Mouse (Mus musculus) intestine, embryonic 15.5 days (tissue): ENCODE data around the gene Ubxn6. TPM values are rescaled to one million over a fixed set of nuclear protein-coding genes. Genes with fewer than 3 reads are reported as not detected.
"Not testable (repeated sequence)": the region's sequence is repeated elsewhere in the genome, so short reads cannot be mapped to it uniquely, and the experiment has no call there.

Source experiments
- ATAC-seq: fragments of 200-750 bp; cut with Nextera tagmentation; 2 replicates; pipeline ENCODE4 v1.8.0; 2017; ENCODE audit warnings: moderate TSS enrichment, moderate library complexity
- H3K27ac ChIP-seq: fragments of 300-500 bp; sonication (generic); 2 replicates; pipeline ENCODE4 v1.5.1; 2015; ENCODE audit warnings: mild to moderate bottlenecking, inconsistent platforms
- H3K27me3 ChIP-seq: fragments of 300-500 bp; sonication (generic); replicated peaks from 2 replicates; pipeline ENCODE4 v1.6.1; 2015; ENCODE audit warnings: inconsistent platforms
- H3K36me3 ChIP-seq: fragments of 300-500 bp; sonication (generic); 2 replicates; pipeline ENCODE4 v1.6.1; 2015; ENCODE audit warnings: inconsistent platforms
- H3K4me1 ChIP-seq: fragments of 300-500 bp; sonication (generic); replicated peaks from 2 replicates; pipeline ENCODE4 v1.6.1; 2015; ENCODE audit warnings: inconsistent platforms
- H3K4me2 ChIP-seq: fragments of 300-500 bp; sonication (generic); replicated peaks from 2 replicates; pipeline ENCODE4 v1.6.1; 2015; ENCODE audit warnings: mild to moderate bottlenecking, inconsistent platforms
- H3K4me3 ChIP-seq: fragments of 300-500 bp; sonication (generic); replicated peaks from 2 replicates; pipeline ENCODE4 v1.5.1; 2015; ENCODE audit warnings: inconsistent platforms
- H3K9ac ChIP-seq: fragments of 300-500 bp; sonication (generic); 2 replicates; pipeline ENCODE4 v1.6.1; 2015; ENCODE audit warnings: inconsistent platforms
- H3K9me3 ChIP-seq: fragments of 300-500 bp; sonication (generic); 2 replicates; pipeline ENCODE4 v1.6.1; 2016; ENCODE audit warnings: inconsistent platforms
- WGBS: fragments of 180-500 bp; shearing (Covaris S2); methylation state at CpG from one replicate; pipeline ENCODE4 v1.1.7; 2015; 5-methylcytosine and 5-hydroxymethylcytosine counted together
- polyA plus RNA-seq: library from polyadenylated mRNA; unstranded; fragments of >200 nt; fragmentation: Nextera tagmentation; extraction: Ambion mirVana; gene quantifications from 2 replicates; pipeline ENCODE4 v1.2.1, GENCODE M21; 2015

Ubxn6 gene
- polyA plus RNA-seq, 1 experiment from 2014 or later, result 35.1 TPM

GRCm38 (mm10) chr17:56069066-56069465, 5.8 kb downstream of the Ubxn6 start:
- WGBS, result 95% methylated on average over 14 of the region's 14 CpGs
- Histone ChIP-seq H3K4me1 (peaks cover 4% of the 10 kb centered on the region), H3K4me3 (no peak overlapping the region), H3K4me2 (no peak overlapping the region), H3K27me3 (no peaks in the 10 kb centered on the region), H3K27ac (no peak overlapping the region), H3K9ac (no peak overlapping the region), H3K9me3 (no peaks in the 10 kb centered on the region), H3K36me3 (peaks cover 72% of the 10 kb centered on the region)
- no peak for ATAC-seq

DNA sequence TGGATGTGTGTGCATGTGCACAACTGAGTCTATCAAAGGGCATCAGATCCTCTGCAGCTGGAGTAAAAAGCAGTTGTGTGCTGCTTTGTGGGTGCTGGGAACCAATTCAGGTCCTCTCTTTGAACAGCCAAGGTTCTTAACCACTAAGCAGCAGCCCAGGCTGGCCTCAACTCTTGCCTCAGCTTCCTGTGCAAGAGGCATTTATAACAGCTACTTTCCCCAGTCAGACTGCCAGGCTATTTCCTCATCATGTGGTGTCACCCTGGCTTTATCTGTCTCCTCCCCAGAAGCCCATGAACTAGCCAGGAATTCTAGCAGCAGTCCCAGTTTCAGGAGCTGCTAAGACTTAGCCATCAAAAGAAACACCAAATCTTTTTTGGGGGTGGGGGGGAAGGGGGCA, 8.4 kb downstream of the Ubxn6 start:
- peaks cover 84% of the 10 kb centered on the region for H3K36me3 ChIP-seq
- H3K4me3 ChIP-seq, result no peak overlapping the region
- H3K27ac ChIP-seq, result no peak overlapping the region
- no peaks in the 10 kb centered on the region for H3K27me3 ChIP-seq
- ATAC-seq, result no peak
- H3K9me3 ChIP-seq, result no peaks in the 10 kb centered on the region
- H3K4me2 ChIP-seq, result no peak overlapping the region
- no peaks in the 10 kb centered on the region for H3K4me1 ChIP-seq
- H3K9ac ChIP-seq, result no peak overlapping the region

DNA sequence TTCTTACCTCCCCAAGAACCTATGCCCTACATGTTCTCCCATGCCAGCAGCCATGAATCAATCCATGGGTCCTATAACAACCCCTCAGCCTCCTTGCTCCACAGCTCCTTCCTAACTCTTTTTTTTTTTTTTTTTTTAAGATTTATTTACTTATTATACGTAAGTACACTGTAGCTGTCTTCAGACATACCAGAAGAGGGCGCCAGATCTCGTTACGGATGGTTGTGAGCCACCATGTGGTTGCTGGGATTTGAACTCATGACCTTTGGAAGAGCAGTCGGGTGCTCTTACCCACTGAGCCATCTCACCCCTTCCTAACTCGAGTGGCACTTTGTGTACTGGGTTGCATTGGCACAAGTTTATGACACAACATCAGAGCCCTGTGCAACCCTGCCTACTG, 9.1 kb downstream of the Ubxn6 start:
- H3K36me3 ChIP-seq, result peaks cover 83% of the 10 kb centered on the region
- not testable (repeated sequence) for H3K4me1 ChIP-seq, H3K27ac ChIP-seq, H3K4me2 ChIP-seq, H3K27me3 ChIP-seq, H3K4me3 ChIP-seq, ATAC-seq, H3K9ac ChIP-seq, H3K9me3 ChIP-seq
- WGBS, result 77% methylated on average over 6 of the region's 6 CpGs

- 93% methylated on average over 7 of the region's 7 CpGs for WGBS
- no peaks in the 10 kb centered on the region for H3K4me1 ChIP-seq
- no peak overlapping the region for H3K9ac ChIP-seq
- H3K27ac ChIP-seq, result no peak overlapping the region
- no peak for ATAC-seq
- H3K4me3 ChIP-seq, result no peak overlapping the region
- H3K27me3 ChIP-seq, result no peaks in the 10 kb centered on the region
- peaks cover 81% of the 10 kb centered on the region for H3K36me3 ChIP-seq
- no peak overlapping the region for H3K4me2 ChIP-seq
- no peaks in the 10 kb centered on the region for H3K9me3 ChIP-seq
These were observed 12.7 kb downstream of the Ubxn6 start for GRCm38 (mm10) chr17:56062081-56062480.

- no peak overlapping the region for H3K27ac ChIP-seq
- no peak overlapping the region for H3K9ac ChIP-seq
- H3K27me3 ChIP-seq, result no peaks in the 10 kb centered on the region
- H3K4me3 ChIP-seq, result no peak overlapping the region
- H3K4me2 ChIP-seq, result no peak overlapping the region
- WGBS, result 91% methylated on average over 11 of the region's 11 CpGs
- H3K4me1 ChIP-seq, result no peaks in the 10 kb centered on the region
- ATAC-seq, result no peak
- peaks cover 58% of the 10 kb centered on the region for H3K36me3 ChIP-seq
- H3K9me3 ChIP-seq, result no peaks in the 10 kb centered on the region
These were observed 17.3 kb downstream of the Ubxn6 start for GRCm38 (mm10) chr17:56057381-56058120.

DNA sequence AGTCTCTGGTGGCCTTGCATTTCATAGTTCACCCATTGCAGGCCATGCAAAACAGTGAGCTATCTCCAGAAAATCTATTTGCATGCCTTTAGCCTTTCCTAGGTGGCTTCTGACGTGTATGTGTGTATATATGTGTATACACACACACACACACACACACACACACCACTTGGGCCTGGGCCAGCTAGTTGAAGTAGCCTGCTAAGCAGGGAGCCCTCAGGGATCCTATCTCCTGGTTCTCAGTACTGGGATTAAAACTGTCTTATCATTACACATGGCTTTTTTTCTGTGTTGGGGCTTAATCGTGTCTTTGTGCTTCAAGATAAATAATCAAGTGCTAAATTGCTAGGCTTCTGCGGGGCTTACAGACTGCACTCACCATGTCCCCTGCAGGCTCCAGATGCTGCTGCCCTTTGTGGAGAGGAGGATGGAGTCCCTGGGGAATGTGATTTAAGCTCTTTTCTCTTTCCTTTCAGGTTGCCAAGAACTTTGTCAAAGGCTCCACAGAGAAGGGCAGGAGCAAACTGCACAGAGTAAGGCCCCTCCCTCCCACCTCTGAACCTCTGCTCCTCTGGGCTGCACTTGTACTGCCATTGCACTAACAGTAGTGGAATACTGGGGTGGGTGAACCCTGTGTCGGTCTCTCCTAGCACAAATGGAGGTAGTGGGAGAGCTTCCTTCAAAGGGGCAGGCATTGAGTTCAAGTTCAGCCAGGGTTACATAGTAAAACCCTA, 18.7 kb downstream of the Ubxn6 start:
- Histone ChIP-seq H3K4me2 (no peak overlapping the region), H3K27me3 (no peaks in the 10 kb centered on the region), H3K27ac (no peak overlapping the region), H3K4me1 (no peaks in the 10 kb centered on the region), H3K4me3 (no peak overlapping the region), H3K9me3 (no peaks in the 10 kb centered on the region), H3K9ac (no peak overlapping the region), H3K36me3 (peaks cover 55% of the 10 kb centered on the region)
- WGBS, result 74% methylated on average over 4 of the region's 4 CpGs
- ATAC-seq, result no peak

GRCm38 (mm10) chr17:56054938-56055337, 19.9 kb downstream of the Ubxn6 start:
- Histone ChIP-seq H3K27me3 (no peaks in the 10 kb centered on the region), H3K4me2 (no peak overlapping the region), H3K9me3 (no peaks in the 10 kb centered on the region), H3K27ac (no peak overlapping the region), H3K4me3 (no peak overlapping the region), H3K9ac (no peak overlapping the region), H3K36me3 (peaks cover 48% of the 10 kb centered on the region), H3K4me1 (no peaks in the 10 kb centered on the region)
- ATAC-seq, result no peak

DNA sequence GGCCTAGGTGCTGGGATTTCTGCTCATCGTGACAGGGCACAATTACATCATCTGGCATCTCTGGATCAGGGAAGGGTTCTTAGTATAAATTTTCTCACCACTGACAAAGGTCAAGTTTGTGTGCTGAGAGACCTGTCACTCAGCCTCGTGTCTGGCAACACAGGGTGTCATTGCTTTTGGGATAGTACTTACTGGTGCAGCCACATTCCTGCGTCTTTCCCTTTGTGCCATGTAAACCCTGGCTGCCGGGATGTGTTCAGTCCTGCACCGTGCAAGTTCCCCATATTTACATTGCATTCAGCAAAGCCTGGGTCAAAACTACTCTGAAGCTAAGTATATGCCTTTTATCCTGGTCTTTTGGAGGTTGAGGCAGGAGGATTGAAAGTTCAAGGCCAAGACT, 23.5 kb downstream of the Ubxn6 start:
- no peak overlapping the region for H3K4me2 ChIP-seq
- H3K27ac ChIP-seq, result no peak overlapping the region
- no peak for ATAC-seq
- H3K9ac ChIP-seq, result no peak overlapping the region
- 80% methylated on average over 5 of the region's 5 CpGs for WGBS
- H3K27me3 ChIP-seq, result no peaks in the 10 kb centered on the region
- H3K36me3 ChIP-seq, result peaks cover 44% of the 10 kb centered on the region
- no peaks in the 10 kb centered on the region for H3K4me1 ChIP-seq
- no peaks in the 10 kb centered on the region for H3K9me3 ChIP-seq
- H3K4me3 ChIP-seq, result no peak overlapping the region

DNA sequence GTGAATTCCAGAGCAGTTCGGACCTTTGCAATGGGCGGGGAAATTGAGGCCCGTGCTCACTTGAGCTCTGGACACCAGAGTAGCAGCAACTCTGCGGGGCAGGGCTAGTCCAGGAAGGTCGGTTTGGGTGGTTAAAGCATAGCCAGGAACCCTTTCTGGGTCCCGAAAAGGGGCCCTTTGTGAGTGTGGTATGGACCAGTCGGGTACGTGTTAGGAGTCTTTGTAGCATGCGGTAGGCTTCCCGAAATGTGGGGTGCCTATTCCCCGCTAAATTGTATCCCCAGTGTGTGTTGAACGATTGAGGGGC, 34.0 kb downstream of the Ubxn6 start:
- H3K4me2 ChIP-seq, result peak overlapping the region; percentile 84
- H3K4me3 ChIP-seq, result peak overlapping the region; percentile 88
- ATAC-seq, result no peak
- peak overlapping the region; percentile 90 for H3K27ac ChIP-seq
- H3K9me3 ChIP-seq, result no peaks in the 10 kb centered on the region
- under 1% methylated on average over 12 of the region's 12 CpGs for WGBS
- 0 out of 2 replicates have a peak, but pooled peaks cover 9% of the 10 kb centered on the region for H3K4me1 ChIP-seq
- H3K9ac ChIP-seq, result peak overlapping the region; percentile 92
- no peaks in the 10 kb centered on the region for H3K27me3 ChIP-seq
- peaks cover 4% of the 10 kb centered on the region; the same call in 1 of the 2 replicates for H3K36me3 ChIP-seq

- H3K4me1 ChIP-seq, result peaks cover 10% of the 10 kb centered on the region
- no peaks in the 10 kb centered on the region for H3K36me3 ChIP-seq
- no peaks in the 10 kb centered on the region for H3K27me3 ChIP-seq
- peak within 1 kb of the TSS; percentile 88 for H3K4me3 ChIP-seq
- H3K4me2 ChIP-seq, result peak within 1 kb of the TSS; percentile 84
- under 1% methylated on average over 68 of the region's 68 CpGs for WGBS
- peak; percentile 89 for ATAC-seq
- peak within 1 kb of the TSS; percentile 92 for H3K9ac ChIP-seq
- H3K9me3 ChIP-seq, result no peaks in the 10 kb centered on the region
- peak within 1 kb of the TSS; percentile 90 for H3K27ac ChIP-seq
These were observed 34.6 kb downstream of the Ubxn6 start, which contains the start of gene Chaf1a for GRCm38 (mm10) chr17:56040030-56040856. Gene Chaf1a (plus strand): TSS chr17:56040439.

DNA sequence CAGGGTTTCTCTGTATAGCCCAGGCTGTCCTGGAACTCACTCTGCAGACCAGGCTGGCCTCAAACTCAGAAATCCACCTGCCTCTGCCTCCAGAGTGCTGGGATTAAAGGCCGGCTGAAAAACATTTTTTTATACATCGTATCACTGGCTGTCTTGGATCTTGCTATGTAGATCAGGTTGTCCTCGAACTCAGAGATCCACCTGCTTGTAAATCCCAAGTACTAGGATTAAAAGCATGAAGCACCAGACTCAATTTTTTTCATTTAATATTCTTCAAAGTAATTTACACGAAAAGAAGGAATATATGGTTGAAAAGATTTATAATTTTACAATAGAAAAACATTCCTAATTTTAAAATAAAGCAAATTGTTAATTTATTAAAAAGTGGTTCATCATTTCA, 35.5 kb downstream of the Ubxn6 start:
- H3K4me1 ChIP-seq, result peaks cover 18% of the 10 kb centered on the region
- ATAC-seq, result no peak
- 76% methylated on average over 4 of the region's 4 CpGs for WGBS
- H3K27ac ChIP-seq, result no peak overlapping the region
- H3K27me3 ChIP-seq, result no peaks in the 10 kb centered on the region
- H3K4me2 ChIP-seq, result peak overlapping the region; percentile 84
- 0 out of 2 replicates have a peak, but pooled peaks cover 4% of the 10 kb centered on the region for H3K36me3 ChIP-seq
- H3K4me3 ChIP-seq, result no peak overlapping the region; the same call in 1 of the 2 replicates
- no peaks in the 10 kb centered on the region for H3K9me3 ChIP-seq
- no peak overlapping the region for H3K9ac ChIP-seq

GRCm38 (mm10) chr17:56038583-56039261, 36.1 kb downstream of the Ubxn6 start:
- Histone ChIP-seq H3K27ac (no peak overlapping the region), H3K9ac (no peak overlapping the region), H3K4me1 (peaks cover 24% of the 10 kb centered on the region), H3K9me3 (no peaks in the 10 kb centered on the region), H3K4me3 (no peak overlapping the region), H3K27me3 (no peaks in the 10 kb centered on the region), H3K36me3 (peaks cover 7% of the 10 kb centered on the region; the same call in 1 of the 2 replicates), H3K4me2 (no peak overlapping the region)
- no peak for ATAC-seq
- WGBS, result 87% methylated on average over 8 of the region's 8 CpGs
